Mouse (Mus musculus): ENCODE measurements around the gene Cux1. TPM values are rescaled to one million over a fixed set of nuclear protein-coding genes. Genes with fewer than 3 reads are reported as not detected.

The Cux1 gene
- polyA plus RNA-seq, 1 experiment from 2014 or later: 139 TPM

- WGBS: 72% methylated on average over 13 of the region's 13 CpGs
- H3K36me3 ChIP-seq (ENCODE audit: poor library complexity, severe bottlenecking): no peaks in the 10 kb centered on the region
- H3K27me3 ChIP-seq: no peaks in the 10 kb centered on the region
- peak overlapping the region; percentile 19 for H3K27ac ChIP-seq
- H3K9me3 ChIP-seq (replicated peaks): no peaks in the 10 kb centered on the region
- H3K9ac ChIP-seq: no peak overlapping the region
- ATAC-seq: no peak
- peaks cover 24% of the 10 kb centered on the region for H3K4me1 ChIP-seq
- no peak overlapping the region for H3K4me3 ChIP-seq
- no peak overlapping the region for H3K4me2 ChIP-seq
Observed at GRCm38 (mm10) chr5:136427772-136428497, 139.4 kb downstream of the Cux1 start.

- no peak overlapping the region for H3K9ac ChIP-seq
- H3K27ac ChIP-seq: peak overlapping the region; percentile 19; the same call in 1 of the 2 replicates
- 76% methylated on average over 4 of the region's 4 CpGs for WGBS
- no peak overlapping the region for H3K4me3 ChIP-seq
- no peak for ATAC-seq
- no peak overlapping the region for H3K4me2 ChIP-seq
- H3K27me3 ChIP-seq: no peaks in the 10 kb centered on the region
- H3K36me3 ChIP-seq (ENCODE audit: poor library complexity, severe bottlenecking): no peaks in the 10 kb centered on the region
- peaks cover 24% of the 10 kb centered on the region for H3K4me1 ChIP-seq
- H3K9me3 ChIP-seq (replicated peaks): no peaks in the 10 kb centered on the region
Observed at GRCm38 (mm10) chr5:136427121-136427771, 140.0 kb downstream of the Cux1 start.

- ATAC-seq: no peak
Observed at GRCm38 (mm10) chr5:136422948-136423347, 144.3 kb downstream of the Cux1 start.

GRCm38 (mm10) chr5:136421885-136422284 lies 145.4 kb downstream of the Cux1 start:
- no peak overlapping the region for H3K9ac ChIP-seq
- no peaks in the 10 kb centered on the region for H3K27me3 ChIP-seq
- no peak overlapping the region for H3K4me2 ChIP-seq
- H3K27ac ChIP-seq: no peak overlapping the region
- H3K4me1 ChIP-seq: no peaks in the 10 kb centered on the region; the same call in 1 of the 2 replicates
- 94% methylated on average over 3 of the region's 3 CpGs for WGBS
- H3K9me3 ChIP-seq (replicated peaks): no peaks in the 10 kb centered on the region
- ATAC-seq: no peak
- H3K36me3 ChIP-seq (ENCODE audit: poor library complexity, severe bottlenecking): no peaks in the 10 kb centered on the region
- H3K4me3 ChIP-seq: no peak overlapping the region

More at GRCm38 (mm10) chr5:136422948-136423347, 144.3 kb downstream of the Cux1 start:
- WGBS: 92% methylated on average over 2 of the region's 2 CpGs
- H3K9ac ChIP-seq: no peak overlapping the region
- no peak overlapping the region for H3K4me3 ChIP-seq
- H3K27ac ChIP-seq: no peak overlapping the region
- H3K27me3 ChIP-seq: no peaks in the 10 kb centered on the region
- peaks cover 10% of the 10 kb centered on the region for H3K4me1 ChIP-seq
- no peaks in the 10 kb centered on the region for H3K9me3 ChIP-seq (replicated peaks)
- no peaks in the 10 kb centered on the region for H3K36me3 ChIP-seq (ENCODE audit: poor library complexity, severe bottlenecking)
- no peak overlapping the region for H3K4me2 ChIP-seq

GRCm38 (mm10) chr5:136421316-136421715 lies 146.0 kb downstream of the Cux1 start:
- no peaks in the 10 kb centered on the region; the same call in 1 of the 2 replicates for H3K4me1 ChIP-seq
- no peaks in the 10 kb centered on the region for H3K27me3 ChIP-seq
- H3K36me3 ChIP-seq (ENCODE audit: poor library complexity, severe bottlenecking): no peaks in the 10 kb centered on the region
- H3K4me3 ChIP-seq: no peak overlapping the region
- H3K9ac ChIP-seq: no peak overlapping the region
- no peaks in the 10 kb centered on the region for H3K9me3 ChIP-seq (replicated peaks)
- WGBS: 93% methylated on average over 3 of the region's 3 CpGs
- no peak overlapping the region for H3K4me2 ChIP-seq
- no peak overlapping the region for H3K27ac ChIP-seq
- no peak for ATAC-seq

- H3K4me3 ChIP-seq: no peak overlapping the region
- 82% methylated on average over 3 of the region's 3 CpGs for WGBS
- no peaks in the 10 kb centered on the region for H3K9me3 ChIP-seq (replicated peaks)
- H3K36me3 ChIP-seq (ENCODE audit: poor library complexity, severe bottlenecking): no peaks in the 10 kb centered on the region
- H3K4me1 ChIP-seq: peaks cover 6% of the 10 kb centered on the region; the same call in 1 of the 2 replicates
- H3K27ac ChIP-seq: no peak overlapping the region
- H3K27me3 ChIP-seq: no peaks in the 10 kb centered on the region
- H3K4me2 ChIP-seq: no peak overlapping the region
- H3K9ac ChIP-seq: no peak overlapping the region
- no peak for ATAC-seq
Observed at GRCm38 (mm10) chr5:136420342-136420741, 146.9 kb downstream of the Cux1 start.

- Histone ChIP-seq H3K4me1 (peaks cover 6% of the 10 kb centered on the region; the same call in 1 of the 2 replicates), H3K4me3 (no peak overlapping the region), H3K9ac (no peak overlapping the region), H3K9me3 (replicated peaks) (no peaks in the 10 kb centered on the region), H3K27ac (no peak overlapping the region), H3K4me2 (no peak overlapping the region), H3K27me3 (no peaks in the 10 kb centered on the region), H3K36me3 (ENCODE audit: poor library complexity, severe bottlenecking) (no peaks in the 10 kb centered on the region)
- 92% methylated on average over 4 of the region's 4 CpGs for WGBS
- ATAC-seq: no peak
Observed at GRCm38 (mm10) chr5:136417891-136418290, 149.4 kb downstream of the Cux1 start.

GRCm38 (mm10) chr5:136414479-136414878 lies 152.8 kb downstream of the Cux1 start:
- Histone ChIP-seq H3K27me3 (no peaks in the 10 kb centered on the region), H3K27ac (no peak overlapping the region), H3K9me3 (replicated peaks) (no peaks in the 10 kb centered on the region), H3K9ac (no peak overlapping the region), H3K4me1 (peaks cover 6% of the 10 kb centered on the region; the same call in 1 of the 2 replicates), H3K36me3 (ENCODE audit: poor library complexity, severe bottlenecking) (no peaks in the 10 kb centered on the region), H3K4me2 (no peak overlapping the region), H3K4me3 (no peak overlapping the region)
- ATAC-seq: no peak
- WGBS: 74% methylated on average over 2 of the region's 2 CpGs

GRCm38 (mm10) chr5:136410681-136411181 lies 156.6 kb downstream of the Cux1 start:
- H3K9ac ChIP-seq: no peak overlapping the region
- WGBS: 93% methylated on average over 7 of the region's 7 CpGs
- H3K27me3 ChIP-seq: no peaks in the 10 kb centered on the region
- peaks cover 5% of the 10 kb centered on the region for H3K9me3 ChIP-seq (replicated peaks)
- no peak overlapping the region for H3K27ac ChIP-seq
- no peak overlapping the region for H3K4me2 ChIP-seq
- H3K4me3 ChIP-seq: no peak overlapping the region
- H3K4me1 ChIP-seq: peaks cover 1% of the 10 kb centered on the region; the same call in 1 of the 2 replicates
- no peak for ATAC-seq
- H3K36me3 ChIP-seq (ENCODE audit: poor library complexity, severe bottlenecking): peaks cover 18% of the 10 kb centered on the region

GRCm38 (mm10) chr5:136406357-136406756 lies 160.9 kb downstream of the Cux1 start:
- H3K4me2 ChIP-seq: no peak overlapping the region
- peaks cover 5% of the 10 kb centered on the region for H3K9me3 ChIP-seq (replicated peaks)
- peaks cover 19% of the 10 kb centered on the region for H3K4me1 ChIP-seq
- H3K9ac ChIP-seq: no peak overlapping the region
- H3K4me3 ChIP-seq: no peak overlapping the region
- no peak overlapping the region for H3K27ac ChIP-seq
- H3K36me3 ChIP-seq (ENCODE audit: poor library complexity, severe bottlenecking): peaks cover 18% of the 10 kb centered on the region
- ATAC-seq: no peak
- no peaks in the 10 kb centered on the region for H3K27me3 ChIP-seq

- Histone ChIP-seq H3K9ac (no peak overlapping the region), H3K27me3 (no peaks in the 10 kb centered on the region), H3K36me3 (ENCODE audit: poor library complexity, severe bottlenecking) (peaks cover 18% of the 10 kb centered on the region), H3K4me2 (peak overlapping the region; percentile 49), H3K4me3 (no peak overlapping the region), H3K9me3 (replicated peaks) (peaks cover 5% of the 10 kb centered on the region), H3K27ac (peak overlapping the region; percentile 71), H3K4me1 (peaks cover 19% of the 10 kb centered on the region)
- WGBS: 31% methylated on average over 19 of the region's 19 CpGs
- peak; percentile 72 for ATAC-seq
Observed at GRCm38 (mm10) chr5:136403565-136403961, 163.7 kb downstream of the Cux1 start.
